Mouse (Mus musculus) liver, embryonic 16.5 days (tissue): ENCODE data around the gene Plxdc2. TPM values are rescaled to one million over a fixed set of nuclear protein-coding genes. Genes with fewer than 3 reads are reported as not detected.

ENCODE experiments used
- ATAC-seq: fragments of 200-750 bp; cut with Nextera tagmentation; 2 replicates; pipeline ENCODE4 v1.8.0; 2017; ENCODE audit warnings: low read depth, mild to moderate bottlenecking, moderate number of reproducible peaks, moderate library complexity
- H3K27ac ChIP-seq: fragments of 300-500 bp; sonication (generic); 2 replicates; pipeline ENCODE4 v1.5.1; 2014; ENCODE audit warnings: mild to moderate bottlenecking, low read length
- H3K27me3 ChIP-seq: fragments of 300-500 bp; sonication (generic); 2 replicates; pipeline ENCODE4 v1.6.1; 2014; ENCODE audit warnings: low read depth, low read length, mixed read lengths; ENCODE audit not compliant: control insufficient read depth, insufficient read depth
- H3K36me3 ChIP-seq: fragments of 300-500 bp; sonication (generic); 2 replicates; pipeline ENCODE4 v1.6.1; 2014; ENCODE audit warnings: mild to moderate bottlenecking; ENCODE audit not compliant: control insufficient read depth, insufficient read depth
- H3K4me1 ChIP-seq: fragments of 300-500 bp; sonication (generic); 2 replicates; pipeline ENCODE4 v1.6.1; 2014; ENCODE audit warnings: low read depth, low read length, mixed read lengths; ENCODE audit not compliant: control insufficient read depth
- H3K4me2 ChIP-seq: fragments of 300-500 bp; sonication (generic); 2 replicates; pipeline ENCODE4 v1.6.1; 2014; ENCODE audit warnings: low read depth, low read length, mixed read lengths
- H3K4me3 ChIP-seq: fragments of 300-500 bp; sonication (generic); 2 replicates; pipeline ENCODE4 v1.5.1; 2014; ENCODE audit warnings: low read depth, mild to moderate bottlenecking, low read length
- H3K9ac ChIP-seq: fragments of 300-500 bp; sonication (generic); 2 replicates; pipeline ENCODE4 v1.6.1; 2014; ENCODE audit warnings: low read depth, low read length
- H3K9me3 ChIP-seq: fragments of 300-500 bp; sonication (generic); replicated peaks from 2 replicates; pipeline ENCODE4 v1.6.1; 2016; ENCODE audit warnings: low read length; ENCODE audit not compliant: control insufficient read depth
- WGBS: fragments of 180-500 bp; shearing (Covaris S2); extraction: QIAGEN DNeasy Blood & Tissue Kit; methylation state at CpG from one replicate; pipeline ENCODE4 v1.1.7; 2014; ENCODE audit not compliant: insufficient replicate concordance; 5-methylcytosine and 5-hydroxymethylcytosine counted together
- polyA plus RNA-seq: library from polyadenylated mRNA; unstranded; fragments of >200 nt; fragmentation: Nextera tagmentation; extraction: Ambion mirVana; gene quantifications from 2 replicates; pipeline ENCODE4 v1.2.1, GENCODE M21; 2015

Gene Plxdc2
- polyA plus RNA-seq, 1 experiment from 2014 or later: 1.8 TPM

- H3K27me3 ChIP-seq: peaks cover 26% of the 10 kb centered on the region
- H3K9me3 ChIP-seq: no peaks in the 10 kb centered on the region
- no peak overlapping the region for H3K27ac ChIP-seq
- no peak for ATAC-seq
- no peak overlapping the region for H3K9ac ChIP-seq
- no peaks in the 10 kb centered on the region for H3K36me3 ChIP-seq
- H3K4me1 ChIP-seq: no peaks in the 10 kb centered on the region
- WGBS: 18% methylated on average over 1 of the region's 1 CpGs
- H3K4me3 ChIP-seq: no peak overlapping the region
- no peak overlapping the region for H3K4me2 ChIP-seq
These were observed 1.8 kb downstream of the Plxdc2 start for GRCm38 (mm10) chr2:16357946-16358345.

DNA sequence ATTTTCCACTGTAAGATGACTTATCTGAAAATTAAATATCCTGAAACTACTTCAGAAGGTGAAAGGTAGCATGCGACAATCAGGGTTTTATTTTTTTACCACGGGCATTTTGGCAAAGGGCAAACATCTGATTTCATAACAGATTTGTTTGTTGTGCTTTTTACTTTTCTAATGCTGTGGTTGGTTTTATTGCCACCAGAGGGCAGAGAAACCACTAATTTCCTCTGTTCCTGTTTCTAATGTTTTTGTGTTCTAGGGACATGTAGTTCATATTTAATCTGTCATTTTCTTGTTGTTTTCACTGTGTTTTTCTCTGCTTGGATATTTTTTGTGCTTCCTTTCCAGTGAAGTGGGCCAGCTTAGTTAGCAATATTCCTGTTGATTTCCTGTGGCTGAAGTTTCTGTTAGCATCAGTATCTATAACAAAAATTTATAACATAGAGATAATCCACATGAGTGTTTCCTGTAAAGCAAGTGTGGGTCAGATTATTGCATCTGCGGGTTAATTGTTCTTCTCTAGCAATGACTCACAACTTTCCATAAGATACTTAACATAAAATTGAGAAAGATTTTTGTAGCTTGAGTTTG, 3.3 kb downstream of the Plxdc2 start:
- Histone ChIP-seq H3K4me2 (no peak overlapping the region), H3K9me3 (no peaks in the 10 kb centered on the region), H3K27ac (no peak overlapping the region), H3K36me3 (no peaks in the 10 kb centered on the region), H3K4me1 (no peaks in the 10 kb centered on the region), H3K9ac (no peak overlapping the region), H3K27me3 (peaks cover 26% of the 10 kb centered on the region), H3K4me3 (no peak overlapping the region)
- 27% methylated on average over 3 of the region's 3 CpGs for WGBS
- no peak for ATAC-seq

- Histone ChIP-seq H3K27me3 (no peaks in the 10 kb centered on the region), H3K36me3 (no peaks in the 10 kb centered on the region), H3K9me3 (no peaks in the 10 kb centered on the region), H3K4me2 (no peak overlapping the region), H3K27ac (no peak overlapping the region), H3K4me3 (no peak overlapping the region), H3K4me1 (no peaks in the 10 kb centered on the region), H3K9ac (no peak overlapping the region)
- 16% methylated on average over 1 of the region's 1 CpGs for WGBS
- no peak for ATAC-seq
These were observed 8.6 kb downstream of the Plxdc2 start for GRCm38 (mm10) chr2:16364749-16365148.

GRCm38 (mm10) chr2:16365830-16366401, 9.8 kb downstream of the Plxdc2 start:
- Histone ChIP-seq H3K4me3 (no peak overlapping the region), H3K27ac (no peak overlapping the region), H3K9me3 (no peaks in the 10 kb centered on the region), H3K36me3 (no peaks in the 10 kb centered on the region), H3K4me1 (no peaks in the 10 kb centered on the region), H3K27me3 (no peaks in the 10 kb centered on the region), H3K9ac (no peak overlapping the region), H3K4me2 (no peak overlapping the region)
- ATAC-seq: no peak
- 26% methylated on average over 4 of the region's 4 CpGs for WGBS

- 52% methylated on average over 1 of the region's 1 CpGs for WGBS
- Histone ChIP-seq H3K4me1 (no peaks in the 10 kb centered on the region), H3K27me3 (no peaks in the 10 kb centered on the region), H3K27ac (no peak overlapping the region), H3K9ac (no peak overlapping the region), H3K4me2 (no peak overlapping the region), H3K9me3 (no peaks in the 10 kb centered on the region), H3K4me3 (no peak overlapping the region), H3K36me3 (no peaks in the 10 kb centered on the region)
- ATAC-seq: no peak
These were observed 14.3 kb downstream of the Plxdc2 start for GRCm38 (mm10) chr2:16370419-16370818.

DNA sequence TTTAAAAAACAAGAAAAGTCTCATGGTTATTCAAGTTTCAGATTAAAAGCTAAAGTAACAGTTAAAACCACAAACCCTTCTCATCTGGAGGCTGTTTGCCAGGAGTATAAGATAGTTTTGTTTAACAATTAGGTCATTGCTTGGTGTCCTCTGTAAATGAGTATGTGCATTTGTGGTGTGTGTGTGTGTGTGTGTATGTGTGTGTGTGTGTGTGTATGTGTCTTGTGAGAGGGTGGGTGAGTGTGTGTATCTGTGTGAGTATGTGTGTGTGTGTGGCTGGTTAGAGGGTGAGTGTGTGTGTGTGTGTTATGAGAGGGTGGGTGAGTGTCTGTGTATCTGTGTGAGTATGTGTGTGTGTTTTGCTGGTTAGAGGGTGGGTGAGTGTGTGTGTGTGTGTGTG, 18.2 kb downstream of the Plxdc2 start:
- no peak for ATAC-seq
- H3K9me3 ChIP-seq: no peaks in the 10 kb centered on the region

DNA sequence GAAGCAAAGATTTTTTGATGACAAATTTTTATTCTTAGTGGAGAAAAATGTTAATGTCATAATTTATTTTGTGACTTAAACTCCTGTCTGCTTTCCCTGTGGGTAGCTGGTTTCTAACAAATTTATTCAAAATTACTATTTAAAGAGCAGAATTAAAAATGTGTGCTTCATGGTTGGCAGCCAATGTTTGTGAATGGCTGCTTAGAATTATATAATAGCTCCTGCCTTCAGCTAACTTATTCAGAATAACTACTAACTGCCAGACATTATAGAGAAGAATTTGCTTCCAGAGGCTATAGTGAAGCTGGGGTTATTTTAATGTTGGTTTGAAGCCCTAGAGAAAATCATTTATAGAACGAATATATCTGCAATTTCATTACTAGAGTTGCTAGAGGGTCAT, 30.1 kb downstream of the Plxdc2 start:
- no peak overlapping the region for H3K27ac ChIP-seq
- WGBS: 39% methylated on average over 1 of the region's 1 CpGs
- ATAC-seq: no peak
- H3K27me3 ChIP-seq: no peaks in the 10 kb centered on the region
- no peaks in the 10 kb centered on the region for H3K36me3 ChIP-seq
- no peak overlapping the region for H3K4me3 ChIP-seq
- no peaks in the 10 kb centered on the region for H3K4me1 ChIP-seq
- no peaks in the 10 kb centered on the region for H3K9me3 ChIP-seq
- no peak overlapping the region for H3K9ac ChIP-seq
- no peak overlapping the region for H3K4me2 ChIP-seq

More for the DNA sequence above, 18.2 kb downstream of the Plxdc2 start:
- H3K4me2 ChIP-seq: no peak overlapping the region
- no peak overlapping the region for H3K4me3 ChIP-seq
- H3K27ac ChIP-seq: no peak overlapping the region
- H3K36me3 ChIP-seq: no peaks in the 10 kb centered on the region
- H3K27me3 ChIP-seq: no peaks in the 10 kb centered on the region
- no peak overlapping the region for H3K9ac ChIP-seq
- no peaks in the 10 kb centered on the region for H3K4me1 ChIP-seq

DNA sequence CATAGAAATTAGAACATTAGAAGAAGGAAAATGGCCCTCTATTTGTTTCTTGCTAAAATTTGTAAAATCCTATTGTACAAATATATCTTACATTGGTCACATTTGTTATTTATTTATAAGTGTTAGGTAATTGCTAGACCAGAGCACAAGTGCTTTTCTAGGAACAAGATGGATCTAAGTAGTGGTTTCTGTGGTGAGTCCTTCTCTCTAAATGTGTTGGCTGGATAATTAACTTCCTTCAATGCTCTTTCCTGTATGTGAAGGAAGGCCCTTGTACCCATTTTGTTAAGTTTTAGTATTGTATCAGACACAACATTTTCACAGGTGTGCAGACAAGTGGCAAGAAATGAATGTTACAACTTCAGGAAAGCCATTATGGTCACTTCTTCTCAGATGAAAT, 30.6 kb downstream of the Plxdc2 start:
- Histone ChIP-seq H3K27ac (no peak overlapping the region), H3K27me3 (no peaks in the 10 kb centered on the region), H3K9ac (no peak overlapping the region), H3K4me1 (no peaks in the 10 kb centered on the region), H3K4me3 (no peak overlapping the region), H3K4me2 (no peak overlapping the region), H3K36me3 (no peaks in the 10 kb centered on the region), H3K9me3 (no peaks in the 10 kb centered on the region)
- ATAC-seq: no peak

DNA sequence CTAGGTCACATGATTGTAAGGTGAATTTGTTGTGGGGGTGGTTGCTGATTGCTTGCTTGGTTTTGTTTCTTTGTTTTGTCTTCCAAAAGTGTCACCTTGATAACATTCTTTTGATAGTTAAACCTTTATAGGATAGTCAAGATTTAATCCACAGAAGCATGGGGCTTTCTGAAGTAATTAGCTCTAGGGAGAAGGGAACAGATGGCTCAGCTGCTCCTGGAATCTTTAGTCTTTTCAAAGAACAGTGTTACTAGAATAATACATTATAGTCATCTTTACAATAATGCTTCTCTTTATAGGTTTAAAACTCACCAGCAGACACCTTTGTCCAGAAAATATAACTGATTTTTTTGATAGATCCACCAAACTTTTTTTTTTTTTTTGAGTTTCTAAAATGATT, 31.7 kb downstream of the Plxdc2 start:
- H3K4me3 ChIP-seq: no peak overlapping the region
- ATAC-seq: no peak
- no peaks in the 10 kb centered on the region for H3K9me3 ChIP-seq
- H3K36me3 ChIP-seq: no peaks in the 10 kb centered on the region
- H3K9ac ChIP-seq: no peak overlapping the region
- no peaks in the 10 kb centered on the region for H3K4me1 ChIP-seq
- H3K4me2 ChIP-seq: no peak overlapping the region
- no peak overlapping the region for H3K27ac ChIP-seq
- H3K27me3 ChIP-seq: no peaks in the 10 kb centered on the region
